ENCODE assay signal across 8 mouse cellular contexts in the genomic region with DNA sequence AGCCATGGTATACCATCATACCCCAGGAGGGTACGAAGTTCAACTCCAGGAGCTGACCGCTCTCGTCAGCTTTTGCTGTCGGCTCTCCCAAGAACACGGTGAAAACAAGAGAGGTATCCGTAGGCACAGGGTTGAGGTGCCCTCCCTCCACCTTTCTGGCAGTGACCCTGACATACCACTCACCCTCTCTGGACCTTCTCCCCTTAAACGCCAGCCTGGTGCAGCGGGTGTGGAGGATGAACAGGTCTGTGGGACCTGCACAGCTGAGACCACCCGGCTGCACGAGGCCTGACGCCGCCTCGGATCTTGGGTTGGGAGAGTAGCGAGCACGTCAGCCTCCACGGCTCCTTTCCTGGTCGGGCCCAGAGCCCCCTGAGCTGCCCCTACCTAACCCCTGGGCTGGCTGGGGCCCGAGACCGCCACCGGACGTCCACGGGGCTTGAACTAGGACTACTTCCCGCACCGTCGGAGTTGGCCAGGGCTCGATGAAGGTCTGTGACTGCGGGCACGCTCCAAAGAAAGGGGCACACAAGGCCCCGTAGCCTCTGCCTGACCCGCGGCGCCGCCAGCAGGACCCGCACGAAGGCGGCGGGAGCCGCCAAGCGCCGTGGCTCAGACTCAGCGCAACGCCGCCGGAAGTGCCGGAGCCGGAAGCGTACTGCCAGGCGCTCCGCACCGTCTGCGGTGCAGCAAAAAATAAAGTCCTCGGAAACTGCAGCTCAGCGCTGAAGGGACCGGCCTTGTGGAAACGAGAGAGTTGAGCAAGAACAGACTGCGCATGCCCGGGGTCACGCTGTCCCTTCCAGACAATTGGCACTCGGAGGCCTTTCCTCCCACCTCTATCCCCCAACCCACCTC. TPM values are rescaled to one million over a fixed set of nuclear protein-coding genes. Genes with fewer than 3 reads are reported as not detected.
DNase-seq lines count a peak whose midpoint lies in the region; ATAC-seq and TF ChIP-seq lines count a peak whose summit lies in the region.

A gene (minus strand): TSS at position 648 of the 858 bp plus-strand sequence.

- no peak; the same call in 1 of the 2 replicates for TF ChIP-seq CTCF in bone marrow, adult 2 months (IDR thresholded peaks at IDR 0.05; ENCODE audit: control insufficient read depth, insufficient read depth, low read length)

- no peaks in the 10 kb centered on the region for H3K9me3 ChIP-seq in embryonic facial prominence, embryonic 15.5 days (replicated peaks)
- H3K9me3 ChIP-seq in kidney, embryonic 14.5 days (ENCODE audit: control insufficient read depth, low read length), result no peaks in the 10 kb centered on the region
- no peaks in the 10 kb centered on the region for H3K9me3 ChIP-seq in limb, embryonic 15.5 days

- DNase-seq in 416B (ENCODE audit: low read depth), result peak; percentile 97
- DNase-seq in heart, adult 9 months (ENCODE audit: low spot score in 2 of 2), result peak; percentile 90 to 96
- DNase-seq in monocyte, adult 2 months (ENCODE audit: low read depth in 1 of 2, low spot score in 2 of 2), result peak; percentile 90 to 94
- peak; percentile 92 to 94 for DNase-seq in spleen, postnatal 36 days (ENCODE audit: low spot score in 2 of 2)

- H3K4me2 ChIP-seq in embryonic facial prominence, embryonic 15.5 days (replicated peaks), result peak within 1 kb of the TSS; percentile 91
- peak within 1 kb of the TSS; percentile 93 for H3K4me2 ChIP-seq in kidney, embryonic 14.5 days (replicated peaks; ENCODE audit: low read depth, low read length)
- peak within 1 kb of the TSS; percentile 90 for H3K4me2 ChIP-seq in limb, embryonic 15.5 days

- WGBS in bone marrow, adult 2 months, result 1% methylated on average over 59 of the region's 59 CpGs
- WGBS in embryonic facial prominence, embryonic 15.5 days, result 1% methylated on average over 59 of the region's 59 CpGs
- WGBS in kidney, embryonic 14.5 days, result 2% methylated on average over 59 of the region's 59 CpGs
- WGBS in limb, embryonic 15.5 days, result 2% methylated on average over 59 of the region's 59 CpGs

- H3K27me3 ChIP-seq in embryonic facial prominence, embryonic 15.5 days, result no peaks in the 10 kb centered on the region
- H3K27me3 ChIP-seq in kidney, embryonic 14.5 days (ENCODE audit: control insufficient read depth, insufficient read depth, low read length), result no peaks in the 10 kb centered on the region
- no peaks in the 10 kb centered on the region for H3K27me3 ChIP-seq in limb, embryonic 15.5 days

- H3K9ac ChIP-seq in embryonic facial prominence, embryonic 15.5 days, result peak within 1 kb of the TSS; percentile 99
- peak within 1 kb of the TSS; percentile 90 for H3K9ac ChIP-seq in kidney, embryonic 14.5 days (ENCODE audit: low read depth, low read length)
- peak within 1 kb of the TSS; percentile 99 for H3K9ac ChIP-seq in limb, embryonic 15.5 days

- no peaks in the 10 kb centered on the region for H3K4me1 ChIP-seq in bone marrow, adult 2 months (ENCODE audit: control insufficient read depth, insufficient read depth, low read length)
- H3K4me1 ChIP-seq in embryonic facial prominence, embryonic 15.5 days, result peaks cover 29% of the 10 kb centered on the region
- peaks cover 10% of the 10 kb centered on the region for H3K4me1 ChIP-seq in kidney, embryonic 14.5 days (ENCODE audit: control insufficient read depth, insufficient read depth, low read length)
- peaks cover 32% of the 10 kb centered on the region for H3K4me1 ChIP-seq in limb, embryonic 15.5 days

- H3K27ac ChIP-seq in bone marrow, adult 2 months (ENCODE audit: control insufficient read depth, insufficient read depth, low read depth, low read length, poor library complexity), result peak within 1 kb of the TSS; percentile 6; the same call in 1 of the 2 replicates
- peak within 1 kb of the TSS; percentile 71 for H3K27ac ChIP-seq in embryonic facial prominence, embryonic 15.5 days (replicated peaks)
- peak within 1 kb of the TSS; percentile 81 for H3K27ac ChIP-seq in kidney, embryonic 14.5 days (ENCODE audit: low read depth, low read length)
- H3K27ac ChIP-seq in limb, embryonic 15.5 days, result peak within 1 kb of the TSS; percentile 77

- H3K4me3 ChIP-seq in bone marrow, adult 2 months (replicated peaks; ENCODE audit: control insufficient read depth, low read depth, low read length), result peak within 1 kb of the TSS; percentile 83
- H3K4me3 ChIP-seq in embryonic facial prominence, embryonic 15.5 days (replicated peaks), result peak within 1 kb of the TSS; percentile 95
- H3K4me3 ChIP-seq in kidney, embryonic 14.5 days (ENCODE audit: low read length), result peak within 1 kb of the TSS; percentile 92
- H3K4me3 ChIP-seq in limb, embryonic 15.5 days, result peak within 1 kb of the TSS; percentile 100

- ATAC-seq in embryonic facial prominence, embryonic 15.5 days (ENCODE audit: insufficient number of reproducible peaks, low FRiP score, low TSS enrichment, low read depth), result peak; percentile 88
- peak; percentile 90 for ATAC-seq in kidney, embryonic 14.5 days (ENCODE audit: low FRiP score, low TSS enrichment)
- ATAC-seq in limb, embryonic 15.5 days (ENCODE audit: insufficient number of reproducible peaks, low FRiP score, low TSS enrichment, low read depth), result peak; percentile 84

- peak; percentile 82 for TF ChIP-seq POLR2A in bone marrow, adult 2 months (IDR thresholded peaks at IDR 0.05; ENCODE audit: borderline replicate concordance, control insufficient read depth, low read depth, low read length)

- H3K36me3 ChIP-seq in embryonic facial prominence, embryonic 15.5 days, result peaks cover 40% of the 10 kb centered on the region
- H3K36me3 ChIP-seq in kidney, embryonic 14.5 days (ENCODE audit: control insufficient read depth, insufficient read depth, low read length), result peaks cover 34% of the 10 kb centered on the region
- H3K36me3 ChIP-seq in limb, embryonic 15.5 days, result peaks cover 38% of the 10 kb centered on the region

RNA-seq across cellular contexts. Expression of the gene that starts here (rescaled TPM):
- 24.2 and 57.6 TPM in 2 replicates for polyA plus RNA-seq in bone marrow, adult 2 months (2011; ENCODE audit: insufficient read depth, insufficient read length, low replicate concordance, missing spikeins)
- 61.4 and 64.4 TPM in 2 replicates for polyA plus RNA-seq in embryonic facial prominence, embryonic 15.5 days (2015; fragmentation: Nextera tagmentation; extraction: Ambion mirVana)
- polyA plus RNA-seq in kidney, embryonic 14.5 days (2014; fragmentation: Nextera tagmentation; extraction: Ambion mirVana), result 58.2 and 80.3 TPM in 2 replicates
- 59.0 and 61.9 TPM in 2 replicates for polyA plus RNA-seq in limb, embryonic 15.5 days (2015; fragmentation: Nextera tagmentation; extraction: Ambion mirVana)

Comparison
In these comparisons a context has a peak if more than half of its experiments do, and no peak if none do; other contexts are left out.
1. Peak in every context shown above with its lines: DNase-seq, ATAC-seq, H3K4me3 ChIP-seq and H3K27ac ChIP-seq.
2. H3K27ac ChIP-seq: peak in every context shown above with its lines; median percentile 81 in kidney, embryonic 14.5 days; 77 in limb, embryonic 15.5 days; 71 in embryonic facial prominence, embryonic 15.5 days; 6 in bone marrow, adult 2 months.